Mouse (Mus musculus) embryonic facial prominence, embryonic 10.5 days (tissue): ENCODE data around the gene 4930486L24Rik. TPM values are rescaled to one million over a fixed set of nuclear protein-coding genes. Genes with fewer than 3 reads are reported as not detected.

ENCODE experiments used
- DNase-seq: peaks from one replicate; pipeline ENCODE4 v3.0.0-alpha.2; 2017; ENCODE audit warnings: low spot score
- H3K27ac ChIP-seq: fragments of 300-500 bp; sonication (generic); replicated peaks from 2 replicates; pipeline ENCODE4 v1.5.1; 2016; ENCODE audit warnings: mild to moderate bottlenecking
- H3K27me3 ChIP-seq: fragments of 300-500 bp; sonication (generic); replicated peaks from 2 replicates; pipeline ENCODE4 v1.6.1; 2016; ENCODE audit warnings: low read depth, mild to moderate bottlenecking; ENCODE audit not compliant: poor library complexity, severe bottlenecking
- H3K36me3 ChIP-seq: fragments of 300-500 bp; sonication (generic); replicated peaks from 2 replicates; pipeline ENCODE4 v1.6.1; 2016; ENCODE audit warnings: mild to moderate bottlenecking, moderate library complexity
- H3K4me1 ChIP-seq: fragments of 300-500 bp; sonication (generic); 2 replicates; pipeline ENCODE4 v1.6.1; 2016
- H3K4me3 ChIP-seq: fragments of 300-500 bp; sonication (generic); 2 replicates; pipeline ENCODE4 v1.5.1; 2016; ENCODE audit warnings: mild to moderate bottlenecking, moderate library complexity
- H3K9me3 ChIP-seq: fragments of 300-500 bp; sonication (generic); 2 replicates; pipeline ENCODE4 v1.6.1; 2016; ENCODE audit warnings: mild to moderate bottlenecking
- WGBS: fragments of 180-500 bp; shearing (Covaris S2); methylation state at CpG from one replicate; pipeline ENCODE4 v1.1.7; 2016; 5-methylcytosine and 5-hydroxymethylcytosine counted together
- polyA plus RNA-seq: library from polyadenylated mRNA; unstranded; fragments of >200 nt; fragmentation: Nextera tagmentation; extraction: Ambion mirVana; gene quantifications from 2 replicates; pipeline ENCODE4 v1.2.1, GENCODE M21; 2016

4930486L24Rik gene
- polyA plus RNA-seq, 1 experiment from 2014 or later: 0.16 TPM

DNA sequence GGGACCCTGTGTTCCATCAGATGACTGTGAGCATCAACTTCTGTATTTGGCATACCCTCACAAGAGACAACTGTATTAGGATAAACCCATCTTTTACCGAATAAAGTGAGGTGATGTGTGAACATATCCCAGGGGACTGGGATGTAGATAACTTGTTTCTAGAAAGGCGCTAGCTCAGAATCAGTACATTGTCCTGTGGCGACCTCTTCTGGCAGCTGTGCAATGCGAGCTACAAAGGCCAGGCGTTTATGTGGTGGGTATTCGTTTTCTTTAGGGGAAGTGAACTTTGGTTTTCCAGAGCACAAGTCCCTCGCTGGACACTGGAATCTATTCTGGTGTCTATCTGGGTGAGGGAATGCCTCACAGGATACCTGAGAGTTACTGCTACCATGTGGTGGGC lies 44.8 kb downstream of the 4930486L24Rik start:
- no peaks in the 10 kb centered on the region for H3K27me3 ChIP-seq
- no peaks in the 10 kb centered on the region for H3K4me1 ChIP-seq
- 16% methylated on average over 7 of the region's 7 CpGs for WGBS
- no peaks in the 10 kb centered on the region for H3K9me3 ChIP-seq
- no peak overlapping the region for H3K27ac ChIP-seq
- peak; percentile 53 for DNase-seq
- H3K4me3 ChIP-seq: no peak overlapping the region
- no peaks in the 10 kb centered on the region for H3K36me3 ChIP-seq

DNA sequence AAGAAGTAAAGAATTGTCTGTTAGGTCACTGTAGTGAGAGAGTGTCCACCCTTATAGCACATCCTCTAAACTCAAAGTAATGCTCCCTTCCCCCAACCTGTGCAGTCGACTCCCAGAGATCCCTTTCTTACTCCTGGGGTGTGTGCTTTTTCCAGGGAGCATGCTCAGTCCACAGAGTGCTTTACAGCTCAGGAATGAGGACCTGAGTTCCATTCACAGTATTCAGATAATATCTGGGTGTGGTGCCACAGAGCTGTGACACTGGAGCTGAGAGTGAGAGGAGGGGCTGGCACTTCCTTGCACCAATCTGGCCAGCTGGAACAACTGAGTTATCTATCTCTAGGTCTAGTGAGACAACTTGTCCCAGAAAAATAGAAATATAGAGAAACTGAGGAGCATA lies 50.6 kb downstream of the 4930486L24Rik start:
- H3K4me1 ChIP-seq: no peaks in the 10 kb centered on the region
- no peaks in the 10 kb centered on the region for H3K36me3 ChIP-seq
- no peak overlapping the region for H3K4me3 ChIP-seq
- DNase-seq: no peak
- no peaks in the 10 kb centered on the region for H3K9me3 ChIP-seq
- no peak overlapping the region for H3K27ac ChIP-seq
- WGBS: 67% methylated on average over 1 of the region's 1 CpGs
- H3K27me3 ChIP-seq: no peaks in the 10 kb centered on the region

DNA sequence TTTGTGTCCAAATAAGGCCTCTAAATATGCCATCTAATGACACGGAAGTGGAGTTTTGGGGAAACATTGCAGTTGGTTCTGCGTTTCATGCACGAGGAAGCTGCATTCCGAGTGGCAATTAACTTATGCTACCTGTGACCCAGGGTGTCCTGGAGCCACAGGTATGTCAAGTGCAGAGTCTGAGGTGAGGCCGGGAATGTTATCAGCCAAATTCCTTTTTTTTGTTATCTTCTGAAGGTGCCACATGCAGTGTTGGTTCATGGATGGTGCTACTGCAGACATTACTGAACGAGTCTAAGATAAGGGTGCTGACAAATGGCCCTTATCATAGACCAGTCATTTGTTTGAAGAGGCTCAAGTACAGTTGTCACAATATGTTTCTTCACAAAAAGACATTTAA lies 51.5 kb downstream of the 4930486L24Rik start:
- Histone ChIP-seq H3K4me3 (no peak overlapping the region), H3K27me3 (no peaks in the 10 kb centered on the region), H3K36me3 (no peaks in the 10 kb centered on the region), H3K9me3 (no peaks in the 10 kb centered on the region), H3K4me1 (no peaks in the 10 kb centered on the region), H3K27ac (no peak overlapping the region)
- 88% methylated on average over 6 of the region's 6 CpGs for WGBS
- no peak for DNase-seq

DNA sequence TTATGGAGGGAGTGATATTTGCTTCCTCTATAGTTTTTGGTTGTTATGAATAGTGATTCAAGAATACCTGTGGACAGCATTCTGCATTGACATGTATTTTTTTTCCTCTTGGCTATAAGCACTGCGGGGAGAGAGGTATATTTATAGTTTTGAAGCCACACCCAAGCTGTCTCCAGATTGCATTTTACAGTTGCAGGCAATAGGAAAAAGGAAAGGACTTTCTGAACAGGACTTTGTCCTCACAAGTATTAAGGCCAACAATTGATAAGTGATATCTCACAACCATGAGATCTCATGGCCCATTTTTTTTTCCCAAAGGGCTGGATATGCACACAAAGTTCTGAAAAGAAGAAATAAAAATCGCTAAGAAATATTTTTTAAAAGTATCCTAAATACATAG lies 54.6 kb downstream of the 4930486L24Rik start:
- Histone ChIP-seq H3K9me3 (no peaks in the 10 kb centered on the region), H3K27ac (no peak overlapping the region), H3K4me3 (no peak overlapping the region), H3K36me3 (no peaks in the 10 kb centered on the region), H3K27me3 (no peaks in the 10 kb centered on the region), H3K4me1 (no peaks in the 10 kb centered on the region)
- WGBS: 78% methylated on average over 2 of the region's 2 CpGs
- no peak for DNase-seq

DNA sequence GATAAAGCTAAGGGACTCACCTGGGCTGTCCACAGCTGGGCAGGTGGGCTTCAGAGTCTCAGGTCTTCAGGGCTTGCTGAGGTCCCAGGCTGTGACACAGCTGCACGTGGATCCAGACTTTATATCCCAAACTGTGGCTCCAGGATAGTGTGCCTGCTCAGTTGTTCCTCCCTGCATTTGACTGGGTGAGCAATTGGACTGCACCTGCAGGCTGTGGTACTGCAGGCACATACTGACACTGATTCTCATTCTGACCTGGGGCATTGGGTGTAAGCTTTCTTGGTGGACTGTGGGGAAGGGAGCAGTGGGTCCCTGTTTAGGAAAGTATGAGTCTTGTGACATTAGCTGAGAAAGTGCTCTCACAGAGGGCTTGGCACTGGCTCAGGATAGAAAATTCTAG lies 61.5 kb downstream of the 4930486L24Rik start, which contains the start of gene Ctsll3:
TSS of gene Ctsll3 (minus strand) at position 101 of the 400 bp plus-strand sequence.
- H3K9me3 ChIP-seq: no peaks in the 10 kb centered on the region
- no peaks in the 10 kb centered on the region for H3K36me3 ChIP-seq
- H3K27ac ChIP-seq: no peak within 1 kb of the TSS
- DNase-seq: no peak
- H3K4me1 ChIP-seq: no peaks in the 10 kb centered on the region
- no peak within 1 kb of the TSS for H3K4me3 ChIP-seq
- no peaks in the 10 kb centered on the region for H3K27me3 ChIP-seq
- WGBS: 81% methylated on average over 1 of the region's 1 CpGs

Other genes with a start within 250 kb of the 4930486L24Rik start
- not detected in 2 replicates for gene BC051665, start 78.1 kb downstream of the 4930486L24Rik start, polyA plus RNA-seq
- not detected in 2 replicates for gene Ctsll3, start 61.6 kb downstream of the 4930486L24Rik start, polyA plus RNA-seq
- not detected in 2 replicates for gene Gm49392, start 32.4 kb upstream of the 4930486L24Rik start, polyA plus RNA-seq
- gene Ctla2b, start 33.0 kb upstream of the 4930486L24Rik start, polyA plus RNA-seq: 0.80 and 1.7 TPM in 2 replicates
- gene Tpbpb, start 40.4 kb upstream of the 4930486L24Rik start, polyA plus RNA-seq: not detected in 2 replicates
- not detected in 2 replicates for gene Gm49393, start 71.1 kb upstream of the 4930486L24Rik start, polyA plus RNA-seq
- 0.69 and 1.0 TPM in 2 replicates for gene Gm49391, start 72.1 kb upstream of the 4930486L24Rik start, polyA plus RNA-seq
- gene Ctla2a, start 72.2 kb upstream of the 4930486L24Rik start, polyA plus RNA-seq: 8.7 and 9.3 TPM in 2 replicates
- gene Tpbpa, start 77.5 kb upstream of the 4930486L24Rik start, polyA plus RNA-seq: not detected in 2 replicates
- gene Ctsj, start 141.5 kb upstream of the 4930486L24Rik start, polyA plus RNA-seq: not detected in 2 replicates
- not detected in 2 replicates for gene Ctsq, start 176.2 kb upstream of the 4930486L24Rik start, polyA plus RNA-seq